Mouse (Mus musculus): ENCODE results near the gene Cdca7l.

Cdca7l gene

GRCm38 (mm10) chr12:117809327-117810017 is 5.4 kb downstream of the Cdca7l start:
- DNase-seq (ENCODE audit: low read depth, low spot score): no peak

DNA sequence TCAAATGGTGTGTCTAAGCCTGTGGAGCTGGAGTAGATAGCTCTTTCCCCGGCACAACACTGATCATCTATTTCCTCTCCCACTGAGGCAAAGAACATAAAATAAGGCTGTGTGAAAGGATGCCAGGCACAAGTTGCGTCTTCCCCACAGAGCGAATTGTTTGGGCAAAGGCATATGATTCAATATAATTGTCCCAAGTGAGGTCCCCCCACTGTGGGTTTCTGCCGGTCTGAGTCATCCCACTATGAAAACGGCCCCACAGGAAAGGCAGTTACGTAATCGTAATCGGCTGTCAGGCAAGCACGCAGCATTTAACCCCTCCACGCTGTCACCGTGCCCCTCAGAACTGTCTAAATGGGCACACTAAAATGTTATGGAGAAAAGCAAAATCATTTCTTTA is 6.0 kb downstream of the Cdca7l start:
- DNase-seq (ENCODE audit: low read depth, low spot score): no peak

GRCm38 (mm10) chr12:117820138-117820858 is 16.2 kb downstream of the Cdca7l start:
- DNase-seq (ENCODE audit: low read depth, low spot score): peak; percentile 28

GRCm38 (mm10) chr12:117820859-117821221 is 16.8 kb downstream of the Cdca7l start:
- no peak for DNase-seq (ENCODE audit: low read depth, low spot score)

DNA sequence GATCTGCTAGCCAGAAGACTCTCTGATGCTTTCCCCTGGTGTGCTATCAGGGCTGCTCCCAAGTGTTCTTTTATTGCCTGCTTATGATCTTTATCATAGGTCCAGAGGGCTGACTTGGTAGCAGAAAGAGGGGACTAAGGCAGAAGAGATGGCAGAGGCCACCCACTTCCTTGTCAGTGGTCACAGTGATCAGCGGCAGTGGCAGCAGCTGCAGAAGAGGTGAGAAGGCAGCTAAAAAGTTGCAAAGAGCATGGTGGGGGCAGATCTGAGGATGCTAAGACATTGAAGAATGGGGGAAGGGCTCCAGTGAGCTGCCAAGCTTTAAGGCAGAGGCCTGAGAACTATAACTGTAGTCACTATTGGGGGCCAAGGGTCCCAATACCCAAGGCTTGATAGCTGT is 17.3 kb downstream of the Cdca7l start:
- no peak for DNase-seq (ENCODE audit: low read depth, low spot score)

DNA sequence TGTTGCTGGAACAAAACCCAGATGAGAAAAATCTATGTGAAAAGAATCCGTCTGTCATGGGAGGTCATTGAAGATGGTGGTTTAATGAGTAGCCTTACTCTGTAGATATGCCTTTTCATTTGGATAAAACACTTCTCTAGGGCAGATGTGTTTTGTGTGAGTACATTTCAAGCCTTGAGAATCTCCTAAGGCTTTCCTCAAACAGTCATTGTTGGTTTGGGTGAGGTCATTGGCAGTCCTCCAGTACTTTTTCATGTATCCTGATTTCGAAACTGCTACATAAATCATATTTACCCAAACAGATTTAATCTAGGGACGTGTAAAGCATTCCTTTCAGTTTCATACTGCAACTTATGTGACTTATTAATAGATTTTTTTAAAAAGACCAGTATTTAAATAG is 24.3 kb downstream of the Cdca7l start:
- no peak for DNase-seq (ENCODE audit: low read depth, low spot score)

- no peak for DNase-seq (ENCODE audit: low read depth, low spot score)
Measured at GRCm38 (mm10) chr12:117831351-117831961, 27.4 kb downstream of the Cdca7l start.

DNA sequence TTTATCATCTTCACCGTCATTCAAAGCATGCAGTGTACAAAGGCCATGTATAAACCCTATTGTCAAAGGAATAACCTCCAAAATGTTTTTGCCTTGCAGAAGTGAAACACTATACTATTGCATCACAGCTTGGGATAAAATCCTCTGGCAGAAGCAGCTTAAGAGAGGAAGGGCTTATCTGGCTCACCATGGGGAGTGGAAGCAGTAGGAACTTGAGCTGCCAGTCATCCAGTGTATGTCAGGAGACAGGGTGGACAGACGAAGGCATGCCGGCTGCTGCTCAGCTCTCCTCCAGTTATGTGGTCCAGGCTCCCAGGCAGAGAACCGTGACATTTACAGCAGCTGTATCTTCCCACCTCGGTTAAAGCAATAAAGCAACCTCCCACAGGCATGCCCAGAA is 28.1 kb downstream of the Cdca7l start:
- DNase-seq (ENCODE audit: low read depth, low spot score): no peak

GRCm38 (mm10) chr12:117834652-117835051 is 30.6 kb downstream of the Cdca7l start:
- DNase-seq (ENCODE audit: low read depth, low spot score): no peak

DNA sequence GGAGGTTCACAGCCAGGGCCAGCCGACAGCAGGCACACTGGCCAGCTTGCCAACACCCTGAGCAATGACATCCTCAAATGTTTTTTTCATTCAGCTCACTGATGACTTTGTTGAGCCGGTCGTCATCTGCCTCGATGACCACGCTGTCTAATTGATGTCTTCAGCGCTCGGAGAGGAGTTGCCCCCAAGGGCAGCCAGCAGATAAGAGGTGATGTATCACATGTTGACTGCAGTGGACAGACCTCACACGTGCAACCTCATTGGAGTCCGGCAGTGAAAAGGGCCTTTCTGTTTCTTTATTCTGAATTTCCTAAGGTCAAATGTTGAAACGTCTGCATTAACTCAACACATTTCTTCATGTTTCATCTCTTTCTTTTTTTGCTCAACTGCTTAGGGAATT is 31.3 kb downstream of the Cdca7l start:
- no peak for DNase-seq (ENCODE audit: low read depth, low spot score)

GRCm38 (mm10) chr12:117837376-117837775 is 33.3 kb downstream of the Cdca7l start:
- no peak for DNase-seq (ENCODE audit: low read depth, low spot score)

DNA sequence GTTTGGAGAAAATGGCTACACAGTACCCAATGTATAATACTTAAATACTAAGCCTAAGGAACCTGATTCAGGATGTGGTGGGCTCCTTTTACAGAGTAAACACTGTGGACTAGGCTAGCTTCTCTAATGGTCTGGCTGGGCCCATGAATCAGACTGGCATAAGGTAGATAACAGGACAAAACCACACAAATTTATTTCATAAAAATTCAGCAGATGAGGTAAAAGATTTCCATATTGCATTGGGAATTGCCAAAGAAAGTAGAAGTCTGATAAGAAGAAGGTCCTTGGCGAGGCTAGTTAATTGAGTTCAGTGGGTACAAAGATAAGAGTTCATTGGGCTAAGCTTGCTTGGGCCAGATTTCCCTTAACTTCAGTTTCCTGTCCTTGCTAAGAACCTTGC is 36.6 kb downstream of the Cdca7l start:
- DNase-seq (ENCODE audit: low read depth, low spot score): no peak

DNA sequence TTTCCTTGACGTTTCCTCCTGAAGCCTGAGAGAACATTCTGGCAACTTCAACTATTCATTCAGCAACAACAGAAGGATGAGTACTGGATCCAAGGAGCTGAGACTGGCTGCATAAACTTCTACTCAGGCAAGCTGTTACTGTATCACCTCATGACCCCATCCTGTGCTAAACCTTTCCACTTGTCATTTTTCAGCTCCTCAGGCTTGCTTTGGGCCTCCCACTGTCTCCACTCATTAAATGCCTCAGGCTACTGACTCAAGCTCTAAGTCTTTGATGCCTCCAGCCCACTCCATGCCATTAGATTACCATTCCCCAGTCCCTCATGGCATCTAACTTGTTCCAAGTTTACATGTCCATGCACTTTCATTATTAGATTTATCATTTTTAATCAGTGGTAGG is 38.6 kb downstream of the Cdca7l start:
- no peak for DNase-seq (ENCODE audit: low read depth, low spot score)

DNA sequence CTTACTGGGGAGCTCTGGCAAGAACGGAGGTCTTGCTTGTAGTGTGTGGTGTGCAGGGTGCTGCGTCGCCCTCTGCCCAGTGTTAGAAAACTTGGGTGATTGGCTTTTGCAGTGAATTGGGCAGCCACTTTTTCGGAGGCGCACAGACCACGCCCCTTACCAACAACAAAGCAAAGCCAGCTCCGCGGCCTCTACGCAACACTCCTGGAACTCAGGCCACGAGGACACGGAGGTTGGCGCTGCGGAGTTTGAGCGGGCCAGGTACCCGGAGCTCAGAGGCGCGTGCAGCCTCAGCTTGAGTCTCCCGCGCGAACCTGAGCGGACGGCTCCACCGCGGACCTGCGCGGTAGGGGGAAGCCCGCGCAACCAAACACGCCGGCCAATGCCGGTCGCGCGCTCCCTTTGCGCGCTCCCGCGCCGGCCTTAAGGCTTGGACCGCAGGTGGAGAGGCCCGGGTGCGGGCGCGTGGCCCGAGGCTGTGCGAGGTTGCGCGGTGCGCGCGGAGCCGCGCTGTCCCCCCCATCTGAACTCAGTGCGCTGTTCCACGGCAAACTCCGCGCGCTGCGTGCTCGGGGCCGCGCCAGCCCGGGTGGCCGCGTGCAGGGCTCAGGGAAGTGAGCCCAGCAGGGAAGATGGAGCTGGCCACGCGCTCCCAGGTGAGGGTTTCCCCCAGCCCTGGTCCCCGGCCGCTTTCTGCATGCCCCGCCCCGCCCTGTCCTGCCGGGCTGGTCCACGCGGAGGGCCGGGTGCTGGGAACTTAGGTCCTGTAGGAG is 39.4 kb downstream of the Cdca7l start:
- DNase-seq (ENCODE audit: low read depth, low spot score): no peak

DNA sequence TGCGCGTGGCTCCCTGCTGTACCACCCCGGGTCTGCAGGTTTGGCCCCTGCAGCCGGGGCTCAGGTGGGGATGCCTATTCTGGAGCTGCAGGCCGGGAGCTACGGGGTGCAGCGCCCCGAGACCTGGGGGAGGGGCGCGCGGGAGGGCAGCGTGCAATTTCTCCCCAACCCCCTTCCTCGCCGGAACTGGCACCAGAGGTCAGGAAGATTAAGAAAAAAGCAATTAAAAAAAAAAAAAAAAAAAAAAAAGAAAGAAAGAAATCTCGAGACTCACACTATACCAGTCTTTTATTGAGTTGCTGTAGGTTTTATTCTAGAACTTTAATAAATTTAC is 40.0 kb downstream of the Cdca7l start:
- DNase-seq (ENCODE audit: low read depth, low spot score): no peak

GRCm38 (mm10) chr12:117844917-117845316 is 40.8 kb downstream of the Cdca7l start:
- DNase-seq (ENCODE audit: low read depth, low spot score): no peak

DNA sequence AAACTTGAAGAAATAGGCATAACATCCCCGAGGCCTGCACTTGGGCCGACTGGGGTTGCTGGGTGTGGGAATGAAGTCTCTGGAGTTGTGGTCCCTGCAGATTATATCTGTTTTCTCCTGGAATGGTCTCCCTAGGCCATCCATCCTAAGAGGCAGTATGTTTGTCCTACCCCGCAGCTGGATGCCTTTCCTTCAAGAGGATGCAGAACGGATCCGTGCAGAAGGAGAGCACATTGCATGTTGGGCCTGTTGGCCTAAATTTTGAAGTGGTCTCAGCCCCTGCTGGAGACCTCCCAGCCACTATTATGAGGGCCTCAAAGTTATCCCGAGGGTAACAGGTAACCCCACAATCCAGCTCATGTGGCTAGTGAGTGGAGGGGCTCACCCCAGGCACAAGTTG is 44.5 kb downstream of the Cdca7l start:
- DNase-seq (ENCODE audit: low read depth, low spot score): no peak

- no peak for DNase-seq (ENCODE audit: low read depth, low spot score)
Measured at GRCm38 (mm10) chr12:117850472-117850871, 46.4 kb downstream of the Cdca7l start.

- DNase-seq (ENCODE audit: low read depth, low spot score): peak; percentile 23
Measured at GRCm38 (mm10) chr12:117853316-117853715, 49.2 kb downstream of the Cdca7l start.

DNA sequence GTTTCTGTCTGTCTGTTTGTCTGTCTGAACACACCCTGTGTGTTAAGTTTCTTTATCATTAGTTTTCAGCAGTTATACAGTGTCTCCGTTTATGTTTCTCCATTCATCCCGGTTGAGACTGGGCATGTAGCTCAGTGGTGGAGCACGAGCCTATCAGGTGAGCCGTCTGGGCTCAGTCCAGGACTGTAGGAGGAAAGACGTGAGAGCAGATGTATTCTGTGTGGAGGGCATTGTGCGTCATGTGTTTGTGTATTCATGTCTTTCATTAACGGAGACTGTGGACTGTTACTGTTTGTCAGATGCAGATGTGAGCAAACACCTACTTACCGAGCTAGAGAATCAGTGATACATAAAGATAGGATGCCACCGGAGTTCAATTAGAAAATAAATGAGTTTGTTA is 52.9 kb downstream of the Cdca7l start:
- no peak for DNase-seq (ENCODE audit: low read depth, low spot score)

GRCm38 (mm10) chr12:117857884-117858283 is 53.8 kb downstream of the Cdca7l start:
- no peak for DNase-seq (ENCODE audit: low read depth, low spot score)

DNA sequence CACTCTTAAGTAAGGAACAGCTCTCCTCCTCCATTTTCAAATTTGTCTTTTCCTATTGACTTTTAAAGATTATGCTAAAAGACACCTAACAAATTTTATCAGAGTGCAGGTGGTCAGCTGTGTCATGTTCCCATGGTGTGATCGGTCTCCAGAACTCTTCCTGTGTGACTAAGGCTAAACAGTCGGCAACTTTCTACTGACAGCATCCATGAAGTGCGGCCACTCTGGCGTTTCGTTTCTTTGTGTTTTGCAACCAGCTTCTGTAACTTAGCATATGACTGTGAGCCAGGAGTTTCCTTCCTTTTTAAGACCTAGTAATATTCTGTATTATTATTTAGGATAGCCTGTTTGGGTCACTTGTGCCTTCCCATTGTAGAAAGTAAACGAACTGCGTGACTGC is 56.8 kb downstream of the Cdca7l start:
- DNase-seq (ENCODE audit: low read depth, low spot score): no peak

Measured in retina, adult 2 months (tissue).